Mouse (Mus musculus): Measurements from ENCODE around the gene Trim41.
"Not testable (repeated sequence)": the region's sequence is repeated elsewhere in the genome, so short reads cannot be mapped to it uniquely, and the experiment has no call there.

The Trim41 gene

GRCm38 (mm10) chr11:48791894-48792293 is 25.3 kb downstream of the Trim41 start:
- DNase-seq (ENCODE audit: low read depth in 1 of 2, low spot score in 2 of 2) = not testable (repeated sequence)

- DNase-seq (ENCODE audit: low read depth in 1 of 2, low spot score in 2 of 2) = no peak
Observed at GRCm38 (mm10) chr11:48790946-48791345, 26.2 kb downstream of the Trim41 start.

GRCm38 (mm10) chr11:48789973-48790823 is 27.0 kb downstream of the Trim41 start:
- peak in 1 of 2 experiments; percentile 73 for DNase-seq (ENCODE audit: low read depth in 1 of 2, low spot score in 2 of 2)

- DNase-seq (ENCODE audit: low read depth in 1 of 2, low spot score in 2 of 2) = no peak
Observed at GRCm38 (mm10) chr11:48789215-48789614, 27.9 kb downstream of the Trim41 start.

- DNase-seq (ENCODE audit: low read depth in 1 of 2, low spot score in 2 of 2) = peak in 1 of 2 experiments; percentile 76
Observed at GRCm38 (mm10) chr11:48788311-48789089, 28.7 kb downstream of the Trim41 start.

- DNase-seq (ENCODE audit: low read depth in 1 of 2, low spot score in 2 of 2) = peak; percentile 61 to 70
Observed at GRCm38 (mm10) chr11:48787455-48788211, 29.5 kb downstream of the Trim41 start.

GRCm38 (mm10) chr11:48782243-48782642 is 34.9 kb downstream of the Trim41 start:
- no peak for DNase-seq (ENCODE audit: low read depth in 1 of 2, low spot score in 2 of 2)

- DNase-seq (ENCODE audit: low read depth in 1 of 2, low spot score in 2 of 2) = peak in 1 of 2 experiments; percentile 24
Observed at GRCm38 (mm10) chr11:48779450-48779849, 37.7 kb downstream of the Trim41 start.

GRCm38 (mm10) chr11:48777303-48777702 is 39.9 kb downstream of the Trim41 start:
- no peak for DNase-seq (ENCODE audit: low read depth in 1 of 2, low spot score in 2 of 2)

- peak in 1 of 2 experiments; percentile 29 for DNase-seq (ENCODE audit: low read depth in 1 of 2, low spot score in 2 of 2)
Observed at GRCm38 (mm10) chr11:48776664-48777063, 40.5 kb downstream of the Trim41 start.

GRCm38 (mm10) chr11:48775483-48775882 is 41.7 kb downstream of the Trim41 start:
- no peak for DNase-seq (ENCODE audit: low read depth in 1 of 2, low spot score in 2 of 2)

- peak in 1 of 2 experiments; percentile 16 for DNase-seq (ENCODE audit: low read depth in 1 of 2, low spot score in 2 of 2)
Observed at GRCm38 (mm10) chr11:48774443-48775298, 42.5 kb downstream of the Trim41 start.

- DNase-seq (ENCODE audit: low read depth in 1 of 2, low spot score in 2 of 2) = no peak
Observed at GRCm38 (mm10) chr11:48771691-48772090, 45.5 kb downstream of the Trim41 start.

- no peak for DNase-seq (ENCODE audit: low read depth in 1 of 2, low spot score in 2 of 2)
Observed at GRCm38 (mm10) chr11:48767195-48767876, 49.8 kb downstream of the Trim41 start.

- no peak for DNase-seq (ENCODE audit: low read depth in 1 of 2, low spot score in 2 of 2)
Observed at GRCm38 (mm10) chr11:48764119-48764518, 53.0 kb downstream of the Trim41 start.

- DNase-seq (ENCODE audit: low read depth in 1 of 2, low spot score in 2 of 2) = no peak
Observed at GRCm38 (mm10) chr11:48759021-48759420, 58.1 kb downstream of the Trim41 start.

All from monocyte, adult 2 months (primary cell).